Mouse (Mus musculus): ENCODE data around the gene Gm44973. TPM values are rescaled to one million over a fixed set of nuclear protein-coding genes. Genes with fewer than 3 reads are reported as not detected.

The Gm44973 gene
- polyA plus RNA-seq, 1 experiment from 2014 or later: 3.3 TPM

DNA sequence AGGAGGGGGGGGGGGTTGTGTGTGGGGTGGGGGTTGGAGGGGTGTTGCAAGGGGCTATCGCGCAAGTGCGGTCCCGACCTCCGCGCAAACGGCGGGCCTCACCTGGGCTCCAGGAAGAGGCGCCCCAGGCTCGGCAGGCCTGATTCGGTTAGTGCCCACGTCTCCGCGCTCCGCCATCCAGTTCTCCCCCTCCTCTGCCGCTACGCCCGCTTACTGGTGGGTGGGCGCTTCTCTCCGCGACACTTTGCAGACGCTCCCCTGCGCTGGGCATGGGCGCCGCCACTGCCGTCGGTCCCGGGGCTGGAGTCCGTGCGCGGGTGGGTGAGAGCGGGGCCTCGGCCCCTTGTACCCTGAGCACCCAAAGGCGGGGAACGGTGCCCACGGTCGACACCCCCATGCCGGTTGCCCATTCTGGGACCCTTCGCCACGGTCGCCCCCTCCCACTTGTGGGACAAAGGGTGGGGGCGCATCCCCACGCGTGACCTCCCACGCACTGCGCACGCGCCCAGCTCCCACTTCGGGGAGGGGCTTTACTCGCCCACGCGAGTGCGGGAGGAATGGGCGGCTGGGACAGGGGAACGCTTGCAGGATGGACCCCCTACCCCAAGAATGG is 41.5 kb downstream of the Gm44973 start:
- Histone ChIP-seq H3K9ac (ENCODE audit: low read length) (peak overlapping the region; percentile 63), H3K4me3 (ENCODE audit: low read depth, low read length) (peak overlapping the region; percentile 51), H3K36me3 (ENCODE audit: control insufficient read depth, insufficient read depth, low read length) (no peaks in the 10 kb centered on the region), H3K27ac (replicated peaks) (no peak overlapping the region), H3K4me2 (replicated peaks; ENCODE audit: low read depth) (peak overlapping the region; percentile 69), H3K9me3 (ENCODE audit: control insufficient read depth, low read length) (no peaks in the 10 kb centered on the region), H3K27me3 (ENCODE audit: control insufficient read depth, insufficient read depth, low read length) (peaks cover 7% of the 10 kb centered on the region; the same call in 1 of the 2 replicates), H3K4me1 (replicated peaks; ENCODE audit: control insufficient read depth, insufficient read depth) (peaks cover 10% of the 10 kb centered on the region)
- TF ChIP-seq CTCF (IDR thresholded peaks at IDR 0.05; ENCODE audit: low read depth): no peak
- no peak for TF ChIP-seq EP300 (optimal IDR thresholded peaks at IDR 0.05)
- ATAC-seq (ENCODE audit: low FRiP score, low TSS enrichment): no peak
- WGBS: 2% methylated on average over 51 of the region's 55 CpGs
- no peak for DNase-seq (ENCODE audit: low spot score)

DNA sequence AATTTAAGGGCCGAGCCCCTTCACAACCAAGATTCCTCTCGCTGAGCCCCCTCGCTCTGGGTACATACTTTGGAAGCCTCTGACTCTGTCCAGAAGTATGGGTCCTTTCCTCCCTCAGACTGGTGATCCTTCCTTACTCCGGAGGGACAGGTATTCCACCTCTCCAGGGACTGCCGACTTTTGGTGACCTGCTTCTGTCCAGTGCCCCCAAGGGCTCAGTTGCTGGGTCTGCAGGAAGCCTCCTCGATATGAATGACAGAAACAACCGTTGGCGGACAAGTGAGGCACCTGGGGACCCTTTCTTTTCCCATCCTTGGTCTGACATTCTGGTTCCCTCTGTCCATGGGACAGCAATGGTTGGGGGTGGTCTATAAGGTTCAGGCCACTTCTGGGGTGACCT is 42.1 kb downstream of the Gm44973 start:
- DNase-seq (ENCODE audit: low spot score) (no peak), ATAC-seq (ENCODE audit: low FRiP score, low TSS enrichment) (no peak)
- no peaks in the 10 kb centered on the region for H3K36me3 ChIP-seq (ENCODE audit: control insufficient read depth, insufficient read depth, low read length)
- 33% methylated on average over 8 of the region's 8 CpGs for WGBS
- H3K4me1 ChIP-seq (replicated peaks; ENCODE audit: control insufficient read depth, insufficient read depth): peaks cover 10% of the 10 kb centered on the region
- peak overlapping the region; percentile 63 for H3K9ac ChIP-seq (ENCODE audit: low read length)
- peak overlapping the region; percentile 69 for H3K4me2 ChIP-seq (replicated peaks; ENCODE audit: low read depth)
- H3K4me3 ChIP-seq (ENCODE audit: low read depth, low read length): peak overlapping the region; percentile 51
- H3K27me3 ChIP-seq (ENCODE audit: control insufficient read depth, insufficient read depth, low read length): peaks cover 7% of the 10 kb centered on the region; the same call in 1 of the 2 replicates
- TF ChIP-seq CTCF (IDR thresholded peaks at IDR 0.05; ENCODE audit: low read depth) (no peak), EP300 (optimal IDR thresholded peaks at IDR 0.05) (no peak)
- H3K9me3 ChIP-seq (ENCODE audit: control insufficient read depth, low read length): no peaks in the 10 kb centered on the region
- no peak overlapping the region for H3K27ac ChIP-seq (replicated peaks)

DNA sequence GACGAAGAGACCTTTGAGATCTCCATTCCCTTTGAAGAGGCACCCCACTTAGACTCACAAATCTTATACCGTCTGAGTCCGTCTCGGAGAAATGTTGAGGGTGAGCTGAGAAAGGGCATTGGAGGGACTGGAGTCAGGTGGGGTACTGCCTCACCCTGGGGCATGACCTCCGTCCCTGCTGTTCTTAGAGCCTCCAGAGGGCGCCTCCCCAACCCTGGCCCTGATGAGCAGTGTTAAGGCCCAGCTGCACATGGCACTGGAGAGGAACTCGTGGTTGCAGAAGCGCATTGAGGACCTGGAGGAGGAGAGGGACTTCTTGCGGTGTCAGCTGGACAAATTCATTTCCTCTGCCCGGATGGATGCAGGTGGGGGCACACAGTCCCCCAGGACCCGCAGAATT is 42.5 kb downstream of the Gm44973 start:
- Histone ChIP-seq H3K27ac (replicated peaks) (no peak overlapping the region), H3K4me1 (replicated peaks; ENCODE audit: control insufficient read depth, insufficient read depth) (peaks cover 8% of the 10 kb centered on the region), H3K36me3 (ENCODE audit: control insufficient read depth, insufficient read depth, low read length) (no peaks in the 10 kb centered on the region), H3K4me2 (replicated peaks; ENCODE audit: low read depth) (no peak overlapping the region), H3K27me3 (ENCODE audit: control insufficient read depth, insufficient read depth, low read length) (peaks cover 7% of the 10 kb centered on the region; the same call in 1 of the 2 replicates), H3K4me3 (ENCODE audit: low read depth, low read length) (no peak overlapping the region), H3K9ac (ENCODE audit: low read length) (no peak overlapping the region), H3K9me3 (ENCODE audit: control insufficient read depth, low read length) (no peaks in the 10 kb centered on the region)
- ATAC-seq (ENCODE audit: low FRiP score, low TSS enrichment): no peak
- TF ChIP-seq CTCF (IDR thresholded peaks at IDR 0.05; ENCODE audit: low read depth) (peak; percentile 45), EP300 (optimal IDR thresholded peaks at IDR 0.05) (no peak)
- DNase-seq (ENCODE audit: low spot score): no peak
- WGBS: 46% methylated on average over 11 of the region's 11 CpGs

DNA sequence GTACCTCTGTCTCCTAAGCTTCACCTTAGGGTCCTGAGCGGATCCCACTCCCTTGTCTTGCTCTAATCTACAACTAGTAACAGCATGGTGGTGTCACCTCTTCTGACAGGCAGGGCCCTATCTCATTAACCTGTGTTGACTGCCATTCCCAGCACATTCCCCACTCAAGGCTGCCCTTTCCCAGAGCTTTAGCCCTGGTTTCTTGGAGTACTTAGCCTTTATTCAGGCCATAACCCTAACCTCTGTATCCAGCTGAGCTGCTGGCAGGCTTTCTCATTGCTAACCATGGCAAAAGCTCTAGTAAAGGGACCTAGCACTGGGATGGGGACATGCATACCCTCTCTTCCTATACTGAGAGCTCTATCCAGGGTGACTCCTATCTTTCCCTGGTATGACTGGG is 43.3 kb downstream of the Gm44973 start:
- no peaks in the 10 kb centered on the region for H3K9me3 ChIP-seq (ENCODE audit: control insufficient read depth, low read length)
- H3K9ac ChIP-seq (ENCODE audit: low read length): no peak overlapping the region
- TF ChIP-seq CTCF (IDR thresholded peaks at IDR 0.05; ENCODE audit: low read depth) (no peak), EP300 (optimal IDR thresholded peaks at IDR 0.05) (no peak)
- WGBS: 100% methylated on average over 1 of the region's 1 CpGs
- 0 out of 2 replicates have a peak, but pooled peaks cover 4% of the 10 kb centered on the region for H3K4me1 ChIP-seq (replicated peaks; ENCODE audit: control insufficient read depth, insufficient read depth)
- DNase-seq (ENCODE audit: low spot score): no peak
- no peaks in the 10 kb centered on the region for H3K36me3 ChIP-seq (ENCODE audit: control insufficient read depth, insufficient read depth, low read length)
- H3K27me3 ChIP-seq (ENCODE audit: control insufficient read depth, insufficient read depth, low read length): peaks cover 7% of the 10 kb centered on the region; the same call in 1 of the 2 replicates
- H3K27ac ChIP-seq (replicated peaks): no peak overlapping the region
- ATAC-seq (ENCODE audit: low FRiP score, low TSS enrichment): no peak
- no peak overlapping the region for H3K4me2 ChIP-seq (replicated peaks; ENCODE audit: low read depth)
- no peak overlapping the region for H3K4me3 ChIP-seq (ENCODE audit: low read depth, low read length)

DNA sequence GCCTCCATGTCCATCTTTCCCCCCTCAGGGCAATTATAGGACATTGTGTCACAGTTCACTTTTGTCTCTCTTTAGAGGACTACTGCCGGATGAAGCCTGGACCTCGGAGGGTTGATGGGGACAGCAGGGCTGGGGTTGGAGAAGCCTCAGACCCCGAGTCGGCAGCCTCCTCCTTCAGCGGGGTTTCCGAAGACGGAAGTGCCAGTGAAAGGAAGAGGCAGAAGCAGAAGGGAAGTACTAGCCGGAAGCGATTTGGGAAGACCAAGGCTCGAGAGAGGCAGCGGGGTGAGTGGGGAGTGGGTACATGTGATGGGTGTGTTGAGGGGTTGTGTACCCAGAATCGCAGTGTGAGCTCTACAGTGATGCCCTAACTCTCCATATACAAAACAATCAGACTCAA is 44.1 kb downstream of the Gm44973 start:
- Histone ChIP-seq H3K27ac (replicated peaks) (no peak overlapping the region), H3K4me2 (replicated peaks; ENCODE audit: low read depth) (no peak overlapping the region), H3K4me3 (ENCODE audit: low read depth, low read length) (no peak overlapping the region), H3K36me3 (ENCODE audit: control insufficient read depth, insufficient read depth, low read length) (no peaks in the 10 kb centered on the region), H3K4me1 (replicated peaks; ENCODE audit: control insufficient read depth, insufficient read depth) (0 out of 2 replicates have a peak, but pooled peaks cover 4% of the 10 kb centered on the region), H3K9me3 (ENCODE audit: control insufficient read depth, low read length) (no peaks in the 10 kb centered on the region), H3K9ac (ENCODE audit: low read length) (no peak overlapping the region), H3K27me3 (ENCODE audit: control insufficient read depth, insufficient read depth, low read length) (peaks cover 7% of the 10 kb centered on the region; the same call in 1 of the 2 replicates)
- WGBS: 94% methylated on average over 12 of the region's 12 CpGs
- DNase-seq (ENCODE audit: low spot score): no peak
- TF ChIP-seq EP300 (optimal IDR thresholded peaks at IDR 0.05): no peak
- no peak for ATAC-seq (ENCODE audit: low FRiP score, low TSS enrichment)

DNA sequence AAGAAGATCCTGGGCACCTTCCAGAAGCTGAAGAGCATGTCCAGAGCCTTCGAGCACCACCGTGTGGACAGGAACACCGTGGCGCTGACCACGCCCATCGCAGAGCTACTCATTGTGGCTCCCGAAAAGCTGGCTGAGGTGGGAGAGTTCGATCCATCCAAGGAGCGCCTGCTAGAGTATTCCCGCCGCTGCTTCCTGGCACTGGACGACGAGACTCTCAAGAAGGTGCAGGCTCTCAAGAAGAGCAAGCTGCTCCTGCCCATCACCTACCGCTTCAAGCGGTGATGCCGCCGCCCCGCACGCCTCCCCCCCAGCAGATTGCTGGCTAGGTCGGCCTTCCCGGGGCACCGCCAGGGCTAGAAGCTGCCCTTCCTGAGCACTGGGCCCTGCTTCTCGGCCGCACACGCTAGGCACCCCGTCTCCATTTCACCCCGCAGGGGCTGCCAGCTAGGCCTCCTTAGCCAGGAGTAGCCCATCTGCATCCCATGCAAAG is 45.0 kb downstream of the Gm44973 start:
- Histone ChIP-seq H3K27me3 (ENCODE audit: control insufficient read depth, insufficient read depth, low read length) (peaks cover 5% of the 10 kb centered on the region; the same call in 1 of the 2 replicates), H3K9ac (ENCODE audit: low read length) (peak overlapping the region; percentile 96), H3K4me1 (replicated peaks; ENCODE audit: control insufficient read depth, insufficient read depth) (0 out of 2 replicates have a peak, but pooled peaks cover 4% of the 10 kb centered on the region), H3K4me2 (replicated peaks; ENCODE audit: low read depth) (peak overlapping the region; percentile 90), H3K27ac (replicated peaks) (peak overlapping the region; percentile 99), H3K9me3 (ENCODE audit: control insufficient read depth, low read length) (no peaks in the 10 kb centered on the region), H3K36me3 (ENCODE audit: control insufficient read depth, insufficient read depth, low read length) (no peaks in the 10 kb centered on the region), H3K4me3 (ENCODE audit: low read depth, low read length) (peak overlapping the region; percentile 67)
- no peak for ATAC-seq (ENCODE audit: low FRiP score, low TSS enrichment)
- DNase-seq (ENCODE audit: low spot score): peak; percentile 84
- 4% methylated on average over 25 of the region's 27 CpGs for WGBS
- TF ChIP-seq CTCF (IDR thresholded peaks at IDR 0.05; ENCODE audit: low read depth): peak; percentile 87
- no peak for TF ChIP-seq EP300 (optimal IDR thresholded peaks at IDR 0.05)
